Mouse (Mus musculus) hindbrain, embryonic 15.5 days (tissue): ENCODE results near the gene Gm13279. TPM values are rescaled to one million over a fixed set of nuclear protein-coding genes. Genes with fewer than 3 reads are reported as not detected.
"Not testable (repeated sequence)": the region's sequence is repeated elsewhere in the genome, so short reads cannot be mapped to it uniquely, and the experiment has no call there.

Source experiments
- ATAC-seq: fragments of 200-750 bp; cut with Nextera tagmentation; 2 replicates; pipeline ENCODE4 v1.8.0; 2017; ENCODE audit warnings: low read depth, moderate number of reproducible peaks, moderate TSS enrichment; ENCODE audit not compliant: low FRiP score
- H3K27ac ChIP-seq: fragments of 300-500 bp; sonication (generic); replicated peaks from 2 replicates; pipeline ENCODE4 v1.5.1; 2015; ENCODE audit warnings: mild to moderate bottlenecking, inconsistent platforms
- H3K27me3 ChIP-seq: fragments of 300-500 bp; sonication (generic); 2 replicates; pipeline ENCODE4 v1.6.1; 2015; ENCODE audit warnings: control low read depth, inconsistent platforms
- H3K36me3 ChIP-seq: fragments of 300-500 bp; sonication (generic); 2 replicates; pipeline ENCODE4 v1.6.1; 2015; ENCODE audit warnings: control low read depth, inconsistent platforms
- H3K4me1 ChIP-seq: fragments of 300-500 bp; sonication (generic); replicated peaks from 2 replicates; pipeline ENCODE4 v1.6.1; 2015; ENCODE audit warnings: control low read depth, inconsistent platforms
- H3K4me2 ChIP-seq: fragments of 300-500 bp; sonication (generic); 2 replicates; pipeline ENCODE4 v1.6.1; 2015; ENCODE audit warnings: moderate library complexity, mild to moderate bottlenecking, inconsistent platforms
- H3K4me3 ChIP-seq: fragments of 300-500 bp; sonication (generic); 2 replicates; pipeline ENCODE4 v1.5.1; 2015; ENCODE audit warnings: mild to moderate bottlenecking, inconsistent platforms
- H3K9ac ChIP-seq: fragments of 300-500 bp; sonication (generic); 2 replicates; pipeline ENCODE4 v1.6.1; 2015; ENCODE audit warnings: inconsistent platforms
- H3K9me3 ChIP-seq: fragments of 300-500 bp; sonication (generic); 2 replicates; pipeline ENCODE4 v1.6.1; 2016; ENCODE audit warnings: control low read depth, inconsistent platforms
- WGBS: fragments of 180-500 bp; shearing (Covaris S2); methylation state at CpG from one replicate; pipeline ENCODE4 v1.1.7; 2015; 5-methylcytosine and 5-hydroxymethylcytosine counted together
- polyA plus RNA-seq: library from polyadenylated mRNA; unstranded; fragments of >200 nt; fragmentation: Nextera tagmentation; extraction: Ambion mirVana; gene quantifications from 2 replicates; pipeline ENCODE4 v1.2.1, GENCODE M21; 2015

The Gm13279 gene
- polyA plus RNA-seq, 1 experiment from 2014 or later: not detected

GRCm38 (mm10) chr4:88805231-88805630, 8.0 kb downstream of the Gm13279 start, which contains the start of gene Gm13288:
TSS of gene Gm13288 (plus strand) at chr4:88805531.
- H3K27me3 ChIP-seq, H3K4me1 ChIP-seq, H3K9ac ChIP-seq, H3K36me3 ChIP-seq, H3K9me3 ChIP-seq, ATAC-seq, H3K27ac ChIP-seq: not testable (repeated sequence)
- H3K4me3 ChIP-seq: 0 out of 2 replicates have a peak within 1 kb of the TSS, but pooled peaks have one; percentile 24
- WGBS: no CpG with 5 or more reads among the region's 8 CpGs
- H3K4me2 ChIP-seq: peak within 1 kb of the TSS; percentile 49

- H3K9me3 ChIP-seq, ATAC-seq, H3K36me3 ChIP-seq, H3K4me1 ChIP-seq, H3K9ac ChIP-seq, H3K27ac ChIP-seq, H3K27me3 ChIP-seq: not testable (repeated sequence)
- Histone ChIP-seq H3K4me3 (0 out of 2 replicates have a peak overlapping the region, but pooled peaks have one; percentile 24), H3K4me2 (peak overlapping the region; percentile 49)
- WGBS: 0% methylated on average over 18 of the region's 34 CpGs
Measured at GRCm38 (mm10) chr4:88805761-88806160, 8.6 kb downstream of the Gm13279 start.

GRCm38 (mm10) chr4:88815928-88816327, 18.7 kb downstream of the Gm13279 start, which contains the start of gene Ifna7:
TSS of gene Ifna7 (plus strand) at chr4:88816228.
- Histone ChIP-seq H3K9me3 (no peaks in the 10 kb centered on the region), H3K9ac (no peak within 1 kb of the TSS), H3K4me1 (no peaks in the 10 kb centered on the region), H3K36me3 (no peaks in the 10 kb centered on the region), H3K27ac (no peak within 1 kb of the TSS), H3K27me3 (no peaks in the 10 kb centered on the region), H3K4me3 (no peak within 1 kb of the TSS), H3K4me2 (no peak within 1 kb of the TSS)
- no peak for ATAC-seq
- 76% methylated on average over 3 of the region's 3 CpGs for WGBS

- no peaks in the 10 kb centered on the region for H3K36me3 ChIP-seq
- no peak within 1 kb of the TSS for H3K4me2 ChIP-seq
- ATAC-seq: no peak
- WGBS: 81% methylated on average over 1 of the region's 1 CpGs
- no peak within 1 kb of the TSS for H3K9ac ChIP-seq
- H3K27me3 ChIP-seq: no peaks in the 10 kb centered on the region
- H3K9me3 ChIP-seq: no peaks in the 10 kb centered on the region
- H3K27ac ChIP-seq: no peak within 1 kb of the TSS
- H3K4me3 ChIP-seq: no peak within 1 kb of the TSS
- no peaks in the 10 kb centered on the region for H3K4me1 ChIP-seq
Measured at GRCm38 (mm10) chr4:88819659-88820058, 22.5 kb downstream of the Gm13279 start, which contains the start of gene Ifna11. TSS of gene Ifna11 (plus strand) at chr4:88819959.

GRCm38 (mm10) chr4:88822995-88823394, 25.8 kb downstream of the Gm13279 start:
- Histone ChIP-seq H3K4me2 (no peak overlapping the region), H3K9me3 (no peaks in the 10 kb centered on the region), H3K27me3 (no peaks in the 10 kb centered on the region), H3K4me1 (no peaks in the 10 kb centered on the region), H3K4me3 (no peak overlapping the region), H3K27ac (no peak overlapping the region), H3K9ac (no peak overlapping the region), H3K36me3 (no peaks in the 10 kb centered on the region)
- 25% methylated on average over 4 of the region's 4 CpGs for WGBS
- no peak for ATAC-seq

- not testable (repeated sequence) for H3K9ac ChIP-seq, H3K27ac ChIP-seq, H3K4me1 ChIP-seq, H3K27me3 ChIP-seq, ATAC-seq, H3K36me3 ChIP-seq, H3K4me2 ChIP-seq, H3K4me3 ChIP-seq, H3K9me3 ChIP-seq
Measured at GRCm38 (mm10) chr4:88827116-88827515, 29.9 kb downstream of the Gm13279 start, which contains the start of gene Ifna6. TSS of gene Ifna6 (plus strand) at chr4:88827416.

GRCm38 (mm10) chr4:88830523-88830922, 33.3 kb downstream of the Gm13279 start:
- H3K36me3 ChIP-seq: no peaks in the 10 kb centered on the region
- H3K27ac ChIP-seq: no peak overlapping the region
- WGBS: 33% methylated on average over 4 of the region's 4 CpGs
- H3K4me3 ChIP-seq: no peak overlapping the region
- no peak for ATAC-seq
- no peaks in the 10 kb centered on the region for H3K27me3 ChIP-seq
- H3K4me1 ChIP-seq: no peaks in the 10 kb centered on the region
- H3K9ac ChIP-seq: no peak overlapping the region
- H3K9me3 ChIP-seq: no peaks in the 10 kb centered on the region
- H3K4me2 ChIP-seq: no peak overlapping the region

GRCm38 (mm10) chr4:88835225-88835624, 38.0 kb downstream of the Gm13279 start, which contains the start of gene Ifna5:
TSS of gene Ifna5 (plus strand) at chr4:88835525.
- 96% methylated on average over 1 of the region's 1 CpGs for WGBS
- H3K4me1 ChIP-seq, H3K4me3 ChIP-seq, H3K9me3 ChIP-seq, H3K4me2 ChIP-seq, H3K27me3 ChIP-seq, H3K9ac ChIP-seq, H3K36me3 ChIP-seq, H3K27ac ChIP-seq, ATAC-seq: not testable (repeated sequence)

- Histone ChIP-seq H3K36me3 (no peaks in the 10 kb centered on the region), H3K4me3 (no peak overlapping the region), H3K4me2 (no peak overlapping the region), H3K27ac (no peak overlapping the region), H3K9me3 (no peaks in the 10 kb centered on the region), H3K4me1 (no peaks in the 10 kb centered on the region), H3K27me3 (no peaks in the 10 kb centered on the region), H3K9ac (no peak overlapping the region)
- ATAC-seq: no peak
- 52% methylated on average over 3 of the region's 3 CpGs for WGBS
Measured at GRCm38 (mm10) chr4:88838828-88839227, 41.6 kb downstream of the Gm13279 start.

GRCm38 (mm10) chr4:88840058-88840457, 42.9 kb downstream of the Gm13279 start:
- H3K4me2 ChIP-seq: no peak overlapping the region
- no peaks in the 10 kb centered on the region for H3K9me3 ChIP-seq
- WGBS: 83% methylated on average over 3 of the region's 3 CpGs
- no peaks in the 10 kb centered on the region for H3K4me1 ChIP-seq
- no peak overlapping the region for H3K27ac ChIP-seq
- no peaks in the 10 kb centered on the region for H3K36me3 ChIP-seq
- H3K27me3 ChIP-seq: no peaks in the 10 kb centered on the region
- H3K9ac ChIP-seq: no peak overlapping the region
- ATAC-seq: no peak
- H3K4me3 ChIP-seq: no peak overlapping the region

GRCm38 (mm10) chr4:88841438-88841911, 44.3 kb downstream of the Gm13279 start, which contains the start of gene Ifna4:
TSS of gene Ifna4 (plus strand) at chr4:88841861.
- no peaks in the 10 kb centered on the region for H3K9me3 ChIP-seq
- no peaks in the 10 kb centered on the region for H3K27me3 ChIP-seq
- H3K36me3 ChIP-seq: no peaks in the 10 kb centered on the region
- H3K4me2 ChIP-seq: no peak within 1 kb of the TSS
- H3K4me3 ChIP-seq: no peak within 1 kb of the TSS
- 56% methylated on average over 2 of the region's 2 CpGs for WGBS
- H3K9ac ChIP-seq: no peak within 1 kb of the TSS
- no peak within 1 kb of the TSS for H3K27ac ChIP-seq
- H3K4me1 ChIP-seq: no peaks in the 10 kb centered on the region
- no peak for ATAC-seq

GRCm38 (mm10) chr4:88845334-88845733, 48.1 kb downstream of the Gm13279 start:
- no peak for ATAC-seq

More at GRCm38 (mm10) chr4:88845334-88845733, 48.1 kb downstream of the Gm13279 start:
- 50% methylated on average over 2 of the region's 2 CpGs for WGBS
- H3K9ac ChIP-seq: no peak overlapping the region
- H3K4me3 ChIP-seq: no peak overlapping the region
- H3K4me1 ChIP-seq: no peaks in the 10 kb centered on the region
- no peaks in the 10 kb centered on the region for H3K27me3 ChIP-seq
- no peak overlapping the region for H3K4me2 ChIP-seq
- H3K27ac ChIP-seq: no peak overlapping the region
- no peaks in the 10 kb centered on the region for H3K36me3 ChIP-seq
- H3K9me3 ChIP-seq: no peaks in the 10 kb centered on the region
